Mouse (Mus musculus): ENCODE results near the gene Cdv3.
"Not testable (repeated sequence)": the region's sequence is repeated elsewhere in the genome, so short reads cannot be mapped to it uniquely, and the experiment has no call there.

The Cdv3 gene

DNA sequence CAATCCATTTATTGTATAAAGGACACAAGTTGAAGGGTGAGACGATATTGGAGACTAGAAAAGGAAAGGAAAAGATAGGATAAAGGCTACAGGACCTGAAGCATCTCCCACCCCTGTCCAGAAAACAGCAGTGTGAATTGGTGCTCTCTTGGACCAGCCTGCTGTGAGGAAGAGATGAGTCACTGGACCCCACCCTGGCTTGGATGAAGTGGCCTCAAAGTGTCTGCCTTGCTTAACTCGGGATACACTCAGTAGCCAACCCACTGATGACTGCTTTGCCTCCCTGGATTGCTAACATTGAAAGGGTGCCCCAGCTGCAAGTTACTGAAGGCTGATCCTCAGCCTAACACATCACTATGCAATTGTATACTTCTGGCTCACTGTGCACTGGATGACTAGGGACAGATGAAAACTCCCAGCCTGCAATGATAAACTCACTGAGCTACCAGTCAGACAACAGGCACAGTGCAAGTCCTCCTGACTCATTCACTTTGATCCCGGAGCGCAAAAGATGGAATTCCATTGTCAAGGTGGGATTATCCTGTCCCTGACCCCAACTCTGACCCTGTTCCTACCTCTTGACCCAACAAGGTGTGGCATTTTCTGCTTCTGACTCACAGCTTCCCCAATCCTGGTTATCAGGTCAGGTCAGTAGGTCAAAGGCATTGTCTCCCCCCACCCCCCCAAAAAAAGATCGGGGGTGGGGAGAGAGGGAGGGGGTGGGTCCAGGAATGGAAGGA, 6.8 kb upstream of the Cdv3 start:
- no peak for DNase-seq (ENCODE audit: low spot score in 2 of 2)

DNA sequence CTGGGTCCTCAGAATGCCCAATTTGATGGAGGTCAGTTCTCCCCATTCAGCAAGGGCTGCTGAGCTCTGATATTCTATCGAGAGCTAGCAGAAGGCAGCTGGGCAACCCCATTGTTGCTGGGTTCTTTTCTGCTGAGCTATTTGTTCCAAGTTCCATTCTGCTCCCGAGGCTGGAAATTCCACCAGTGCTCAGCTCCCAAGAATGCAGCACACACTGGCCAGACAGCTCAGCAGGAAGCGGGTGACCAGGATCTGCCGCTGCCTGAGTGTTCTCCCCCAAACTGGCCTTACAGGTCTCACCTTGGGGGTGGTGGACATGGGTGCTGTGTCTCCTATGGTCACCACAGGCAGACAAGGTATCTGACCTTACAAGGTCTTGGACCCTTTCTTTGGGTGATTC, 4.3 kb upstream of the Cdv3 start:
- no peak for DNase-seq (ENCODE audit: low spot score in 2 of 2)

DNA sequence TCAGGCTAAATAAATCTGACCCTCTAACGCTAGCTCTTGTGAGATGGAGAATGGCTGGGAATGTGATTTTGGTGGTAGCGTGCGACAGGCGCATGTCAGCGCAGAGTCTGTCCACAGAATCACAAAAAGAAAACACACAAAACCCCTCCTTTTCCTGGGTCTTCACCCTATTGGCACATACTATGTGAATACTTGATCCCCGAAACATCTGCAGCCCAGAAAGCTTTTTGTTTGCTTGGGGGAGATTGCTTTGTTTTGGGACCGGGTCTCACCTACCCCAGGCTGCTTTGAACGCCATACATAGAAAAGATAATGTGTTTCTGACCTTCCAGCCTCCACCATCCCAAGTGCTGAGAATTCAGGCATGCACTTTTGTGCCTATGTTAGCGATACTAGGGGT, 716 bp upstream of the Cdv3 start:
- DNase-seq (ENCODE audit: low spot score in 2 of 2): no peak

DNA sequence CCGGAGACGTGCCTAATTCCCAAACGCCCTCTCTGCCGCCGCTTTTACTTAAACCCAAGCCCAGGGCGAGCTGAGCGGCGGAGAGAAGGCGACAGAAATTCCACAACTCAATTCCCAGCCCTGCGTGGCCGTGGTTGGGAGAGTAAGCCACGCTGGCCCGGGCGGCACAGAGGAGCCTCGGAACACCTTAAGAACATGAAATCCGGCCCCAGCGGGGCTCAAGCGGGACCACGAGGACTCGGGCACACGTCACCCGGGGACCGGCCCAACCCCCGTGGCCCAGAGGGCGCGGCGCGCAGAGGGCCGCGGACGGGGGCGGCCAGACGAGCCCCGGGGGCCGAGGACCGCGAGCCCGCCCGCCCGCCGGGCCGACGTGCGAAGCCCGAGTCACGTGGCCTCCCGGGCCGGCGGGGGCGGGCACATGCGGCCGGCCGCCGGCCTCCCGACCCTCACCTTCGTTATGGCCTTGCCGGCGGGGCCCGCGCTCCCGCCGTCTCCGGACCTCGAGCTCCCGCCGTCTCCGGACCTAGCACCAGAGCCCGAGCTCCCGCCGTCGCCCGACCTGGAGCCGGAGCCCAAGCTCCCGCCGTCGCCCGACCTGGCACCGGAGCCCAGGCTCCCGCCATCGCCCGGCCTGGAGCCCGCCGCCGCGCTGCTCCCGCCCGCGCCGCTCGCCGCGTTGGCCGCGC, 895 bp downstream of the Cdv3 start:
- peak; percentile 61 to 74 for DNase-seq (ENCODE audit: low spot score in 2 of 2)

DNA sequence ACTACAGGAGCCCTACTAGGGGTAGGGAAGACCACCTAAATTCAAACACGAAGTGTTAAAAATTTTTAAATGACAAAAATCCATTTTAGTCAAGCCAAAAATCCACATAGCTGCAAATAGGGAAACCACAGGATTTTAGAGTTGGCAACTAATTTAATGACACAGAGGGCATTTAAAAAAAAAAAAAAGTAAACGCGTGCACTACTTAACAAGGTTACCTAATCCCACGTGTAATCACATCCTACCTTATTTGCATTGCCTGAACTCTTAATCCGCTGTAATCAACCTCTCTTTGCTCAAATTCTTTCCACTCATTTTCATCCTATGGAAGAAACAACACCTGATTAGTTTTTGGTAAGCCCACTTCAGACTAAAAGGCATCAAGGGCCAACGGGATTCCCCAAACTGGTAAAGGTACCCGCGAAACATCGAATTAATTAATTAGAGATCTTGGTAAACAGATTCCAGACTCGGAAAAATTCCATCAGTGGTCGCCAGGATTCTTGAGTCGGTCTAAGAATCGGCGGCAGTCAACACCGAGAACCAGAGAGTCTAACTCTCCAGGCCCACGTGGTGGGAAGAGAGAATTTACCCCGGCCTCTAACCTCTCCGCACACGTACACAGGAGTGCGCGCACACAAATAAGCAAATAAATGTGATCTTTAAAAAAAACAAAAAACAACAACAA, 1.8 kb downstream of the Cdv3 start:
- DNase-seq (ENCODE audit: low spot score in 2 of 2): no peak

DNA sequence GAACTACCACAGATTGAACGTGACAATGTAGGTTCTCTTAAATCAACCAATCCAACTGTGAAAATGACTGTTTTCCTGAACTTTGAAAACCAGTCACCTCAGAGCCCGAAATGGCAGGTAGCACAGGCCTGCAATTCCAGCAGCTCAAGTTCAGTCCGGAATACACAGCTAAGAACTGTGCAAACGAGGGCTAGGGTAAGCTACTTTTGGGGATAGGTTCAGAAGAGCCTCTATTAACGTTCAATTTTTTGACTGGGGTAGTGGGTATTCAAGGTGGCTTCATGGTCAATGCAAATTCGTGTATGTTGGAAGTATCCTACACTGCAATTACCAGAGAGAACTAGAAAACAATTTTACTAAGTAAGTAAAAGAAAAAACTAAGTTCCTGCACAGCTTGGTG, 2.6 kb downstream of the Cdv3 start:
- DNase-seq (ENCODE audit: low spot score in 2 of 2): no peak

DNA sequence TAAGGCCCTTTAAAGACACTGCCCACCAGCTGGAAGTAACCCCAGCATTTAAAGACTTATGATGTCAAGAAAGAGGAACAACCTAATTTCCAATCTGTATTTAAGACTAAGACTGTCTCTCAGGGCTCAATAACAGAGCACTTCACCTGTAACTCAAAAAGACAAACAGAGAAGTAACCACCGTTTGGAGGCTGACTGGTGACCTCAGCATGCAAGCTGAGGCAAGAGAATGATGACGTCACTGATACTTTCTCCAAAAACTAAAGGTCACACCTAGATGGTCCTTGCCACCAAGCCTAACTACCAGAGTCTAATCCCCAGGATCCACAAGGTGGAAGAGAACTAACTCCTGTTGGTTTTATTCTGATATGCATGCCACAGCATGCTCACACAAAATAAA, 5.0 kb downstream of the Cdv3 start:
- no peak for DNase-seq (ENCODE audit: low spot score in 2 of 2)

DNA sequence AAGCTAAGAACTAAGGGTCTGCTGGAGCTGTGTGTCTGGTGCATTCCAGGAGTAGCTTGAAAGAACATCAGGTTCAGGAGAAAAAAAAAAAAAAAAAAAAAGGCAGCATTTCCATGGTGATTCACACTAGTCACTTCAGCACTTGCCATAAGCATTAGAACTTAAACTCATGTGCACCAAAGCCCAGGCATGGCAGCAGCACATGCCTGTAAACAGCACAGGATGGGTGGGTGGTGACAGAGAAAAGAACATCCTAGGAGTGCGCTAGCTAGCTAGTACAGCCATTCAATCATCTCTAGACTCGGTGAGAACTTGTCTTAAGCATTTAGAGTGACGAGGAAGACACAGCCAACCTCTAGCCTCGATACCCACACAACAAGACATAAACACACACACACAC, 7.1 kb downstream of the Cdv3 start:
- no peak for DNase-seq (ENCODE audit: low spot score in 2 of 2)

DNA sequence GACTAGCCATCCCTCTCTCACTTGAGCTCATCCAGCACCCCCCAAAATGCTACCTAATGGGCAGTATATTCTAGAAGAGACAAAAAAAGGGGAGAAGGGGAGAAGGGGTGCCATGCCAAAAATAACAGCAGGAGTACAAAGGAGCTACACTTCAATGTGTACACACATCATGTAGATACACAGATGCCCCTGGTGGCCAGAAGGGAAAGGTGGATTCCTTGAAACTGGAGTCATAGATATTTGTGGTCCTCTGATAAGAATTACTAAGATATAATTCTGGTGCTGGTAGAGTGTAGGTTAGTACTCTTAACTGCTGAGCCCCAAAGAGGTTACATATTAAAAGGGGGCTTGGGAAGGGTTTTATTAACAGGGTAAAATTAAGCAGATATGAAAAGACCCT, 7.7 kb downstream of the Cdv3 start:
- DNase-seq (ENCODE audit: low spot score in 2 of 2): no peak

DNA sequence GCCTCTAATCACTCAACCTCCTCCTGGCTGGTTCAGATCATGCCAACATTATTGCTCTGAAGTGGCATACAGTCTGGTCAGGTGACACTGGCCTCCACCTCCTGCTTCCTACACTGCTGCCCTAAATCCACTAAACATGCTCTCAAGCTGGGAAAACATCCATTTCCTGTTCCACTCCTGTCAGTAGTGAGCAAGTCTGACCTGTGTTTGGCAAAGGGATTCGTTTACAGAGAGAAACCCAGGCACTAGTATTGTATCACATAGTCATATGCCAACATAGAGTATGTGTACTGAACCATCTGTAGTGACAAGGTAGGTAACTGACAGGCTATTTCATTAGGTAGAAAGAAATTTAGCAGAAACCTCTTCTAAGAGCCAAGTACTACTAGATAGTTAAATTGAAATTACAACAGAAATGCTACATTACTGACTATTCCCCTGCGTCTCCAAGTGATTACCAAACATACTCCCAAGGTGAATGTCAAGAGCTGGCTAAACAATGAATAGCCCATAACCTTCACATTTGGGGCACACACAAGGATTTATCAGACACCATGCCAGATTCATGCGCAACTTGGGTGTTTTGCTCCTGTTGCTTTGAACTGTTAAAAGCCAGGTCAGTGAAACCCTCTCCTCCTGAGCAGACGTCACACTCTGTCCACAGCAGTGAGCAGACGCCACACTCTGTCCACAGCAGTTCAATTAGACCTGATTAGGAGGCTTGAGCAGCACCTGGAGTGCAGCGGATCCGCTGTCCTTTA, 12.0 kb downstream of the Cdv3 start:
- DNase-seq (ENCODE audit: low spot score in 2 of 2): not testable (repeated sequence)

DNA sequence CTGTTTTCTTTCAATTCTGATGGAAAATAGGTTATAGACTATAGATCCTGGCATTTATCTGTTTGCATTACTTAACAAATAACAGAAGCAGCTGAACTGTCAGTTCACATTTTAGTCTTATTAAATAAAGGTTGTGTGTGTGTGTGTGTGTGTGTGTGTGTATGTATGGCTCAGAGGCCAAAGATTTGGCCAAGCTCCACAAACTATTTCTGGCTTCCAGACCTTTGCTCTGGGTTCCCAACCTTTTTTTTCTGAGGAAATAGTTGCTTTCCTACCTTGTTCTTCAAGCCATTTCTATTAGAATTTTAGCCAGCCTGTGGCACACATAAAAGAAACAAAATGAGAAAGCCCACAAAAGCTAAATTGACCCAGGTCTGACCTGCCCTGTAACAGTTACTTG, 16.8 kb downstream of the Cdv3 start:
- DNase-seq (ENCODE audit: low spot score in 2 of 2): no peak

DNA sequence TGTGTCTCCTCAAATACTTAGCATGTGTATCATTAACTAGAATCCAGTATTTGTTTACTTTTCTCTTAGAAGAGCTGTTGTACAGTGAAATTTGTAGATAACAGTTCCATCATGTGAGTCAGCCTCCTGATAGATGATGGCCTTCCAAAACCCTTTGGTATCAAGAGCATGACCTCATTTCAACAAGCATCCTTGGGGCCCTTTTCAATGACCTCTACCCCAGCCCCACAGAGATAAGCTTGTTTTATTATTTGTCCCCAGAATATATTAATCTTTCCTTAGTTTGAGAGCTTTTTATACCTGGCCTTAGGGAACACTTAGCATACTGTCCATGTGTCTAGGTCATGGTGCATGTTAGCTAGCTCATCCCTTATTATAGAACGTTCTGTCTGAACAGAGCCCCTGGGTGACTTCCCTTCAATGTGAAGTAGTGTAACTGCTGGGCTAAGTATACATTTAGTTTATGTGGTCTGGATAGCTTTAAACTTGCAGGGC, 17.6 kb downstream of the Cdv3 start:
- DNase-seq (ENCODE audit: low spot score in 2 of 2): no peak

DNA sequence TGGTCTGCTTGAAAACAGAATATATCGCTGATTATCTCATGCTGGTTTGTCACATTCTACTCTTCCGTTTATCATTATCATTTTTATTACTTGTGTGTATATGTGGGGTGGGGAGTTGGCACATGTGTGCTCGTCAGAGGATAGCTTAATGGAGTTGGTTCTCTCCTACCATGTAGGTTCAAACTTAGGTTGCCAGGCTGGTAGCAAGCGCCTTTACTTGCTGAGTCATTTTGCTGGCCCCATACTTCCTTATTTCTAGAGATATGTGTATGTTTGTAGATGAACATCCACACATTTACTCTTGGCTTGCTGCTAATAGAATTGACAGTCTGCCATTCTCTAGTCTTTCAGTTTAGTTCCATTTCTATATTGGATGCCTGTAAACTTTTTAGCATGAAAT, 18.6 kb downstream of the Cdv3 start:
- DNase-seq (ENCODE audit: low spot score in 2 of 2): no peak

DNA sequence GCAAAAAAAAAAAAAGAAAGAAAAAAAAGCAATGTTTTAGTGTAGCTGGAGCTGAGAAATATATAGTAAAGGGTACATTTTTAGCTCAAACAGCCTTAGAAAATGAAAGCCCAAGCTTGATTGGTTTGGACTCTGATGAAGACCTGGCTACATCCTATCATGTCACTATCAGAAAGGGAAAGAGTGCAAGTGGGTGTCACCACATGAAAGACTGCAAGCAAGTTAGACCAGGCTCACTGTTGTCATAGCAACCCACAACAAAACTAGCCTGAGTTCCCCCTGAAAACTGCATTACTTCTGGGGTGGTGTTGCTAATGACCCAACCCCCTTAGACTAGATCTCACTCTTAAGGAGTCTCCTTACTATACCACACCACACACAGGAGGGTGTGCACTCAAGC, 28.7 kb downstream of the Cdv3 start:
- peak in 1 of 2 experiments; percentile 4 for DNase-seq (ENCODE audit: low spot score in 2 of 2)

DNA sequence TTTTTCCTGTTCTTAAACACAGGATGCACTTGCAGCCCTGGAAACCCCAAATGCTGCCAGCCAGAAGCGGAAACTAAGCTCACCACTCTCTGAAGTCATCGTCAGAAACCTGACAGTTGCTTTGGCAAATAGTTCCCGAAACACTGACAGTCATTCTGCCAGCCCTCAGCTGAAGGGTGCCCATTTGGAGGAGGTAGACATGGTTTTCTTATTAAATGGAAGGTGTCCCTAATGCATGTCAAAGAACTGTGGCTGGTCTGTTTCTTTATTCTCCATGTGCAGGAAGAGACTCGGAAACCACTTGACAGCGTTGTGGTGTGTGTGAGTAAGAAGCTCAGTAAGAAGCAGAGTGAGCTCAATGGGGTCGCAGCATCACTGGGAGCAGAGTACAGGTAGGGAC, 33.0 kb downstream of the Cdv3 start:
- DNase-seq (ENCODE audit: low spot score in 2 of 2): no peak

DNA sequence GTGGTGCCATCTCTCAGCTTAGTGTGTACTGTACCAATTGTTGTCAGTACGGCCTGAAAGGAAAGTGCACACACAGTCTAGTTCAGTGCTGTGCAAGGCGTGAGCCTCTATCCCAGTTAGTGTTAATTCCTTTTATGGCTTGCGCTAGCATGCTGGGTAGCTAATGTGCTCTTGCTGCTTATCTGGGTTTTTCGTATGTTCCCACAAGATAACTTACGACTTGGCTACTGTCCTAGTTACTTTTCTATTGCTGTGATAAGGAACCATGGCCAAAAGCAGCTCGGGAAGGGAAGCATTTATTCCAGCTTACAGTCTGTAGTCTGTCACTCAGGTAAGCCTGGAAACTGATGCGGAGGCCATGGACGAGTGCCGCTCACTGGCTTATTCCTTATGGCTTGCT, 39.2 kb downstream of the Cdv3 start:
- no peak for DNase-seq (ENCODE audit: low spot score in 2 of 2)

DNA sequence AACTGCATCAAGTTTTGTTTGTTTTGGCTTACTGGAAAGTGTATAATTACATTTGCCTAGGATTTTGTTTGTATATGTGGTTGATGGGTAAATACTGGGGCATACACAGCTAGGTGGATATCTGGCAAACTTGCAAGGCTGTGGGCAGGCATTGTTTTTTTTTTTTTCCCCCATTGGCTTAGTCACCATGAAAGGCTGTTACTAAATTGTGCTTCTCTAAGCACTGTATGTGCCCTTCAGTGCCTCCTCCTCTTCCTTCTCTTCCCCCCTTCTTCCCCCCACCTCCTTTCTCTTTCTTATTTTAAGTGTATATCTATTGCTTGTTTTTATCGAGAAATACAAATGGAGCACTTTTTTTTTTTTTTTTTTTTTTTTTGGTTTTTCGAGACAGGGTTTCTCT, 41.0 kb downstream of the Cdv3 start:
- no peak for DNase-seq (ENCODE audit: low spot score in 2 of 2)

DNA sequence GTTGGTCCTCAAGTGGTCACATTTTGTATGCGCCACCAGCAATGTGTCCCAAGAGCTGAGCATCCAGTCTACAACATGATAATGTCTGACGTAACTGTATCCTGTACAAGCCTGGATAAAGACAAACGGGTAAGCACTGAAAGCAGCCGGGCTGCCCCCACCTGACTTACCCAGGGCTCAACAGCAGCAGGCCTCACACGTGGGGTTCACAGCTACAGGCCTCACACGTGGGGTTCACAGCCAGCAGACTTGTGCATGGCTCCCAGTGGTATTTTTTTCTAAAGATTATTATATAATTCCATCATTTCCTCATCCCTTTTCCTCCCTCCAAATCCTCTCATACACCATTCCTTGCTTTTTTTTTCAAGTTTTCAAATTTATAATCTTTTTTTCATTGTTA, 55.8 kb downstream of the Cdv3 start:
- DNase-seq (ENCODE audit: low spot score in 2 of 2): no peak

DNA sequence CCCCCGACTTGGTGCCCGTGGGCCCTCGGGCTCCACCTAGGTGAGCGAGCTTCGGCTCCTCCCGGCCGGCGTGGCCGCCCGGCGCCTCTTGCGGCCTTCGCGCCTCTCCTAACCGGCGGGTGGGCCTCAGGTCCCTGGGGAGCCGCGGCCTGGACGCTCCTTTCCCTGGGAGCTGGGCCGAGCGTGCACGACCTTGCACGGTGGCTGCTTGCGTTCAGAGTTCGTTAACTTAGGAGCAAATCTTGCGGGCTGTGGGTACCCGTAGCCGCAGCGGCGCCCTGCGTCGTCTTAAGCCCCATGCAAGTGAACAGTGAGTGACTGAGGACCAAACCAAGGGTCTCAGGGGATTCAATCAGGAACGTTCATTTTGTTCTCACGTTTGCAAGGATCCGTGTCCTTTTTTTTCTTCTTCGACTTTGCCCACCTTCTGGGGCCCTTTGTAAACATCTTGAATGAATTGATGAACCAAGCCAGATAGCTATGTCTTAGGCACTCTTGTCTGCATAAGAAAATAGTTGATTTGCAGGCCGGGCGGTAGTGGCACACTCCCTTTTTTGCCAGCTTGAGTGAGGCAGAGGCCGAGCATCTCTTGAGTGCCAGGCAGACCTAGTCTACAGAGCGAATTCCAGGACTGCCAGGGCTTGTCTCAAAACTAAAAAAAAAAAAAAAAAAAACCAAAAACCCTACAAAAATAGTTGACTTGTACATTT, 60.2 kb downstream of the Cdv3 start:
- no peak for DNase-seq (ENCODE audit: low spot score in 2 of 2)

DNA sequence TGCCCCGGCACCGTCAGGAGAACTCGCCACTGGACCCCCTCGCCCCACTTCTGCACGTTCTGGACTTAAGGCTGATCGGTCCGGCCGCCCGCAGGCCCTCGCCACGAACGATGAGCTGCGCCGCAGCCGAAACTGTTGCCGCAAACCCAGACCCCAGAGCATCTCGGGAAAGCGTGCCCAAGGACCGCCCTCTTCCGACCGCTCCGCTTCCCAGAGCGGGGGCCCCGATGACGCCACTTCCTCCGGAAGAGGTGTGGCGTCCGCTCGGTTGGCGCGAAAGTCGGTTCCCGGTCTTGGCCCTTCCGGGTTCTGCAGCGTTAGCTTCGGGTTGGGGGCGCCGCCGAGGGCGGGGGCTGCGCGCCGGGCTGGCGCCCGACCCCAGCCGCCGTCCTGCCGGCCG, 60.7 kb downstream of the Cdv3 start, which contains the start of the genes 1300017J02Rik and Topbp1:
1300017J02Rik (minus strand) TSS at position 156 of the 400 bp plus-strand sequence.
Topbp1 (plus strand) TSS at position 289 of the 400 bp plus-strand sequence.
- DNase-seq (ENCODE audit: low spot score in 2 of 2): peak; percentile 85 to 89

All from heart, adult 9 months (tissue).